Mouse (Mus musculus): Measurements from ENCODE around the gene Usp6nl.

The Usp6nl gene

DNA sequence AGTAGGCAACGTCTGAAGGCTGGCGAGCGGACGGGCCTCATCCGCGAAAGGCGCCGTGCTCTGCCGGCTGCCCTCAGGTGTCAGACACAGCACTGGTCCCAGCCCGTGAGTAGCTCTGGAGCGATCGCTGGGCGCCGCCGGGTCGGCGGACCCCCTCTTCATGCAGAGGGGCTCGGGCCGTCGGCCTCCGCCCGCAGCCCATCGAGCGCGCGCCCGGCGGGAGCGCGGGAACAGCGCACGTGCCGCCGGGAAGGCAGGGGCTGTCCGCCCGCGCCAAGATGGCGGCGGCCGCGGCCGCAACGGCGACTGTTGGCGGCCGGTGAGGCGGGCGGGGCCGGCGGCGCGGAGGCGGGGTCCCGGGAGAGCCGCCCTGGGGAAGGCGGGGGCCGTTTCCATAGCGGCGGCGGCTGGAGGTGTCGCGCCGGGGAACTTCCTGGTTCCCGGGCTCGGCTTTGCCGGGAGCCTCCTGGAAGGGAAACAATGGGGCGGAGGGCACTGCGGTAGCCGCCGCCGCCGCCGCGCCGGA, at the start of gene Usp6nl:
Usp6nl (plus strand) TSS at position 292 of the 526 bp plus-strand sequence.
- peak; percentile 24 for DNase-seq (ENCODE audit: low read depth, low spot score)

- no peak for DNase-seq (ENCODE audit: low read depth, low spot score)
Measured at GRCm38 (mm10) chr2:6273392-6273845, 49.0 kb upstream of the Usp6nl start.

GRCm38 (mm10) chr2:6278813-6279530, 43.5 kb upstream of the Usp6nl start:
- no peak for DNase-seq (ENCODE audit: low read depth, low spot score)

- DNase-seq (ENCODE audit: low read depth, low spot score) = no peak
Measured at GRCm38 (mm10) chr2:6279614-6280301, 42.7 kb upstream of the Usp6nl start.

DNA sequence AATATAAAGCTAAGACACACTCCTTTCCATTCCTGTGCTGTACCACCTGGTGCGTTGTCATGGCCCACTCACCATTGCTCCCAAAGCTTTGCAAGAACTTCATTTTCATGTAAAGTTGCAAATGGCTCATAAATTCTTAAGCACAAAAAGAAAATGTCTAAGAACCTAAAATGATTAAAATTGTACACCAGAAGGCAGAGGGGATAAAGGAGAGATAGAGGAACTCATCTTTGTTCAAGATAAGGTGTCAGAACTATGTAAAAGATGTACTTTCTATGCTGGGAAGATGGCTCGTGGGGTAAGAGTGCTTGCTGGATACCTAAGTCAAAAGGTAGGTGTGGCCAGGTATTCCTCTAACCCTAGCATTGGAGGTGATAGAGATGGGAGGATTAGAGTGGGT, 38.9 kb upstream of the Usp6nl start:
- no peak for DNase-seq (ENCODE audit: low read depth, low spot score)

DNA sequence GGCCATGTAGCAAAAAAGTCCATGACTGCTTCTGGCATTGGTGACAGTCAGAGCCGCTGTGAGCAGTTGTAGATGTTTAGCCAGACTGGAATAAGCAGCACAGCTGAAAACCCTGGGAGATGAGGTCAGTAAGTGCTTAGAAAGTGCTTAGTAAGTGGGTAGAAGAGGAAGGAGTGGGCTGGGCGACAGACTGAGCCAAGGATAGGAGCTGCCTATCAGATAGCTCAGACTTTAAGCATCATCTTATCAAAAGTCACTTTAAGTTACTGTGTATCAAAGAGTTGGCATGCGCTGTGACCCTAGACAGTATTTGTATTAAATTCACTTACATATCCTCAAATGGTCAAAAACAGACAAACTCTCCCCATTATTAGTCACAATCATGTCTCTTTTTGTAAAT, 37.7 kb upstream of the Usp6nl start:
- DNase-seq (ENCODE audit: low read depth, low spot score) = no peak

- no peak for DNase-seq (ENCODE audit: low read depth, low spot score)
Measured at GRCm38 (mm10) chr2:6285794-6286193, 36.7 kb upstream of the Usp6nl start.

GRCm38 (mm10) chr2:6293825-6294444, 28.5 kb upstream of the Usp6nl start:
- DNase-seq (ENCODE audit: low read depth, low spot score) = no peak

GRCm38 (mm10) chr2:6294993-6295628, 27.4 kb upstream of the Usp6nl start:
- DNase-seq (ENCODE audit: low read depth, low spot score) = no peak

- no peak for DNase-seq (ENCODE audit: low read depth, low spot score)
Measured at GRCm38 (mm10) chr2:6304768-6305167, 17.7 kb upstream of the Usp6nl start.

DNA sequence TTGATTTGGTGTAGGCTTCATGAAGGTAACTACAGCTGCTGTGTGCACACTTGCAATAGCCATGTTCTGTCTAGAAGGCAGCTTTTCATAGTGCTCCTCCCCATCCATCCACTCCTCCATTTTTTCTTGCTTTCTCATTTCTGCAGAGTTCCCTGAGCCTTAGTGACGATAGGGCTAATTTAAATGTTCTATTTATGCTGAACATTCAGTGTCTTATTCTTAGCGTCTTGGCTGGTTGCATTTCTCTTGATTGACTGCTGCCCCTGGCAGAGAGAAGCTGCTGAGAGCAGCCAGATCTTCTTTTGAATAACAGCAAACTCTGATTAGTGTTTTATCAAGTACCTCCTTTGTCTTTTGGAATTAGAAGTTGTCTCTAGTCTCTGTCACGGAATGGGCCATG, 15.6 kb upstream of the Usp6nl start:
- no peak for DNase-seq (ENCODE audit: low read depth, low spot score)

- no peak for DNase-seq (ENCODE audit: low read depth, low spot score)
Measured at GRCm38 (mm10) chr2:6309373-6309821, 13.1 kb upstream of the Usp6nl start.

DNA sequence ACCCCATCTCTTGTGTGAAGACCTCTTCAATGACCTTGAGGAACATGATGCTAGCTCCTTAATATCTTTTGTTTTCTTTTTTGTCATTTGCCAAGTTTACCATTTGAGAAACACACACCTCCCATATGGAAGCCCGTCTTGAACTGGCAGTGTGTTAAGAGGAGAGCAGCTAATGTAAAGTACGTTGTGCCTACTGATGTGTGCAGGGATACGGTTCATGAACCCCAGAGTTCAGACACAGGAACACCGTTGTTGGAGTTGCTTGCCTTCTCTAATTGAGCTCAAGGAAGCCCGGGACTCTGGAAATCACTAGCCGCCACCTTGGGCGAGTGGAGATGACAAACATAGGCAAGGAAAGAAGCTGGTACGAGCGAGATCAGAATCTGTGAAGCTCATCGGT, 9.7 kb upstream of the Usp6nl start:
- no peak for DNase-seq (ENCODE audit: low read depth, low spot score)

DNA sequence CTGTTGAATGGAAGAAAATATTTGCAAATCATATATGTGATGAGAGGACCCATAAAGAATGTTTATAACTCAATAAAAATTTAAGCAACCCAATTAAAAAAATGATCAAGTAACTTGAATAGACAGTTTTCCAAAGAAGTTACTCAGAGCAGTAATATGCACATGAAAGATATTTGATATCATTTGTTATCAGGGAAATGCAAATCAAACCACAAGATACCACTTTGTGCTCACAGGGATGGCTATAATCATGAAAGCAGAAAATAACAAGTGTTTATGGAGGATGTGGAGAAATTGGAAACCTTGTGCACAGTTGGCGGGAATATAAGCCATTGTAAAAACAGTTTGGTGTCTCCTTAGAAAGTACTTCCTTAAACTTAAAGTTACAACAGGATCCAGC, 8.7 kb upstream of the Usp6nl start:
- no peak for DNase-seq (ENCODE audit: low read depth, low spot score)

- DNase-seq (ENCODE audit: low read depth, low spot score) = no peak
Measured at GRCm38 (mm10) chr2:6320153-6320552, 2.3 kb upstream of the Usp6nl start.

GRCm38 (mm10) chr2:6321769-6322375, 595 bp upstream of the Usp6nl start:
- no peak for DNase-seq (ENCODE audit: low read depth, low spot score)

DNA sequence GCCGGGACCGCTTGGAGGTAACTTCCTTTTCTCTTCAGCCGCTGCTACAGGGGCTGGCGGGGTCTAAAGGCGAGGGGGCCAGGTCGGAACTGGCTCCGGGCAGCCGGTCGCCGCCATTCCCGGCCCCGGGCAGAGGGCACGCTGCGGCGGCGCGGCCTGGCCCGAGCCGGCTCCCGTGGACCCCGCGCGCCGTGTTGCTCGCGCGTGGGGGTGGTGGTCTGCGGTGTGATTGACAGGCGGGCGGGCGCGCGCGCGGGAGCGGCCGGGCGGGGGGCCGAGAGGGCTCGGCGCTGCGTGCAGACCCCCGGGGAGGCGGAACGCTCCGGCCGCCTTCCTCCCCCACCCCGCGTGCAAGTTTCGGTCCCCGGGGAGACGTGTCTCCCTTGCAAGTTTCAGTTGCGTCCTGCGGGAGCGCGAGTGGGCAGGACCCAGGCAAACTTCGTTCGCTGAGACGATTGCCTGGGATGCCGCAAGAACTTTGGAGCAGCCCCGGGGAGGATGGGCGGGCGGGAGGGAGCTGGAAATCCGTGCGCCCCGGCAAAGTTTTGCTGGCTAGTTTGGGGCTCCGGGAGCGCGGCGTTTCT, 563 bp downstream of the Usp6nl start:
- peak; percentile 9 for DNase-seq (ENCODE audit: low read depth, low spot score)

- DNase-seq (ENCODE audit: low read depth, low spot score) = no peak
Measured at GRCm38 (mm10) chr2:6325646-6326045, 3.2 kb downstream of the Usp6nl start.

GRCm38 (mm10) chr2:6328927-6329326, 6.5 kb downstream of the Usp6nl start:
- DNase-seq (ENCODE audit: low read depth, low spot score) = no peak

GRCm38 (mm10) chr2:6330756-6331155, 8.3 kb downstream of the Usp6nl start:
- no peak for DNase-seq (ENCODE audit: low read depth, low spot score)
